14 mouse cellular contexts compared by ENCODE assay signal in genomic region chr17:65877026-65877425, GRCm38 (mm10).
"Had no signal": no experiment of that assay in that cellular context is flagged by ENCODE, and none has a peak within 500 bp of the region (broad histone marks: within the 10 kb centered on the region; RNA-seq: fewer than 3 reads in every experiment).

No protein-coding gene starts in this region.

- H3K9me3 ChIP-seq: limb, embryonic 10.5 days; neural tube, embryonic 15.5 days had no signal

- H3K36me3 ChIP-seq: neural tube, embryonic 15.5 days had no signal

- H3K4me2 ChIP-seq: liver, embryonic 11.5 days; lung, embryonic 14.5 days; neural tube, embryonic 15.5 days had no signal

- H3K4me3 ChIP-seq: limb, embryonic 10.5 days; myocyte; neural tube, embryonic 15.5 days had no signal

- H3K9ac ChIP-seq: lung, embryonic 14.5 days; neural tube, embryonic 15.5 days had no signal

- H3K27me3 ChIP-seq: neural tube, embryonic 15.5 days had no signal

- DNase-seq: kidney, postnatal 36 days; layer of hippocampus, adult 9-11 months; layer of hippocampus, postnatal 36 days; lung, embryonic 14.5 days; lung, postnatal 10 days; midbrain, embryonic 14.5 days; right cerebral cortex, adult 18-20 months; right cerebral cortex, postnatal 25 days; thymus, adult 18-20 months; thymus, postnatal 14 days had no signal

- H3K27ac ChIP-seq: limb, embryonic 10.5 days; neural tube, embryonic 15.5 days had no signal
